In genomic region chr19:14663350-14663749, GRCm38 (mm10) we compare ENCODE assay signal across 35 mouse cellular contexts.
DNase-seq lines count a peak whose midpoint lies in the region; ATAC-seq and TF ChIP-seq lines count a peak whose summit lies in the region.
"Had no signal": no experiment of that assay in that cellular context is flagged by ENCODE, and none has a peak within 500 bp of the region (broad histone marks: within the 10 kb centered on the region; RNA-seq: fewer than 3 reads in every experiment).

No protein-coding gene starts in this region.

- no peak for TF ChIP-seq CTCF in cerebellum, adult 2 months (IDR thresholded peaks at IDR 0.05; ENCODE audit: borderline replicate concordance, insufficient read depth, low read depth, low read length)

- in situ Hi-C loops in ES-E14 (cut with MboI; ENCODE audit: low sequenced_read_pairs in 2 of 2, unreplicated experiment in 2 of 2): no loop called here

- peaks cover 2% of the 10 kb centered on the region; the same call in 1 of the 2 replicates for H3K36me3 ChIP-seq in ES-E14 (ENCODE audit: control insufficient read depth, insufficient read depth, low read length, poor library complexity, severe bottlenecking)
- no peaks in the 10 kb centered on the region for H3K36me3 ChIP-seq in midbrain, embryonic 10.5 days
- H3K36me3 ChIP-seq in liver, embryonic 12.5 days: no peaks in the 10 kb centered on the region
- H3K36me3 ChIP-seq: embryonic facial prominence, embryonic 13.5 days; forebrain, embryonic 10.5 days; G1E; heart, embryonic 10.5 days; heart, embryonic 15.5 days; hindbrain, embryonic 12.5 days; intestine, embryonic 15.5 days; liver, embryonic 15.5 days; neural tube, embryonic 12.5 days had no signal

- no peak overlapping the region for H3K4me3 ChIP-seq in cerebellum, adult 2 months (replicated peaks; ENCODE audit: insufficient read depth, low read depth, low read length)
- H3K4me3 ChIP-seq in ES-E14 (ENCODE audit: insufficient read depth in 1 of 2, low read depth in 1 of 2, low read length in 2 of 2, poor library complexity in 1 of 2, severe bottlenecking in 1 of 2): peak overlapping the region in 1 of 2 experiments; percentile 20; a peak in 2 of 4 replicates
- H3K4me3 ChIP-seq in midbrain, embryonic 10.5 days: no peak overlapping the region
- H3K4me3 ChIP-seq in liver, embryonic 12.5 days: no peak overlapping the region
- H3K4me3 ChIP-seq: embryonic facial prominence, embryonic 13.5 days; forebrain, embryonic 10.5 days; heart, embryonic 10.5 days; heart, embryonic 15.5 days; hindbrain, embryonic 12.5 days; intestine, embryonic 15.5 days; liver, embryonic 15.5 days; neural tube, embryonic 12.5 days had no signal

- H3K4me2 ChIP-seq in liver, embryonic 12.5 days: no peak overlapping the region
- H3K4me2 ChIP-seq: embryonic facial prominence, embryonic 13.5 days; heart, embryonic 15.5 days; hindbrain, embryonic 12.5 days; intestine, embryonic 15.5 days; liver, embryonic 15.5 days; lung, embryonic 14.5 days; midbrain, embryonic 11.5 days; neural tube, embryonic 12.5 days had no signal

- WGBS in cerebellum, adult 2 months: 32% methylated on average over 4 of the region's 4 CpGs
- WGBS in midbrain, embryonic 10.5 days: 74% methylated on average over 4 of the region's 4 CpGs
- 50% methylated on average over 4 of the region's 4 CpGs for WGBS in liver, embryonic 12.5 days (ENCODE audit: insufficient replicate concordance)

- no peaks in the 10 kb centered on the region for H3K9me3 ChIP-seq in ES-E14 (ENCODE audit: control insufficient read depth, insufficient read depth, low read depth, low read length)
- H3K9me3 ChIP-seq in midbrain, embryonic 10.5 days (replicated peaks): no peaks in the 10 kb centered on the region
- H3K9me3 ChIP-seq in liver, embryonic 12.5 days (replicated peaks): no peaks in the 10 kb centered on the region
- H3K9me3 ChIP-seq: embryonic facial prominence, embryonic 13.5 days; forebrain, embryonic 10.5 days; G1E; heart, embryonic 10.5 days; heart, embryonic 15.5 days; hindbrain, embryonic 12.5 days; intestine, embryonic 15.5 days; liver, embryonic 15.5 days; neural tube, embryonic 12.5 days had no signal

- DNase-seq in cerebellum, postnatal 10 days: peak; percentile 10 to 11
- DNase-seq in cerebellum, adult 2 months: no peak
- DNase-seq in 416B (ENCODE audit: low read depth) (peak; percentile 8), ES-E14 (ENCODE audit: low read depth, low spot score) (no peak)
- DNase-seq in midbrain, embryonic 10.5 days (ENCODE audit: low spot score): no peak
- no peak for DNase-seq in heart, adult 9 months (ENCODE audit: low spot score in 2 of 2)
- DNase-seq: adrenal gland, postnatal 25 days; cerebellum, adult 8-10 months; cerebellum, postnatal 36 days; forebrain, postnatal 0 days; heart, postnatal 36 days; kidney, adult 8-10 months; layer of hippocampus, postnatal 36 days; liver; lung, embryonic 14.5 days; lung, postnatal 14 days; right cerebral cortex, postnatal 25 days; thymus, adult 18-20 months; thymus, postnatal 36 days had no signal

- H3K27ac ChIP-seq in cerebellum, adult 2 months (ENCODE audit: insufficient read depth, low read length): no peak overlapping the region
- peak overlapping the region; percentile 92; the same call in 1 of the 2 replicates for H3K27ac ChIP-seq in ES-E14 (ENCODE audit: insufficient read depth, low read depth, low read length, poor library complexity, severe bottlenecking)
- no peak overlapping the region for H3K27ac ChIP-seq in midbrain, embryonic 10.5 days (replicated peaks)
- no peak overlapping the region for H3K27ac ChIP-seq in liver, embryonic 12.5 days
- H3K27ac ChIP-seq: embryonic facial prominence, embryonic 13.5 days; forebrain, embryonic 10.5 days; heart, embryonic 10.5 days; heart, embryonic 15.5 days; hindbrain, embryonic 12.5 days; hindbrain, postnatal 0 days; intestine, embryonic 15.5 days; kidney, postnatal 0 days; liver, embryonic 15.5 days; neural tube, embryonic 12.5 days had no signal

- no peaks in the 10 kb centered on the region for H3K4me1 ChIP-seq in cerebellum, adult 2 months (ENCODE audit: control insufficient read depth, insufficient read depth, low read length)
- peaks cover 8 to 21% of the 10 kb centered on the region in 2 experiments for H3K4me1 ChIP-seq in ES-E14 (ENCODE audit: control insufficient read depth in 2 of 2, insufficient read depth in 2 of 2, low read length in 2 of 2, poor library complexity in 1 of 2)
- H3K4me1 ChIP-seq in midbrain, embryonic 10.5 days: peaks cover 20% of the 10 kb centered on the region
- peaks cover 8% of the 10 kb centered on the region; the same call in 1 of the 2 replicates for H3K4me1 ChIP-seq in liver, embryonic 12.5 days
- H3K4me1 ChIP-seq: embryonic facial prominence, embryonic 13.5 days; heart, embryonic 10.5 days; heart, embryonic 15.5 days; hindbrain, embryonic 12.5 days; intestine, embryonic 15.5 days; liver, embryonic 15.5 days; neural tube, embryonic 12.5 days had no signal

- no peak overlapping the region for H3K9ac ChIP-seq in ES-E14 (ENCODE audit: insufficient read depth, low read depth, low read length, poor library complexity, severe bottlenecking)
- no peak overlapping the region for H3K9ac ChIP-seq in liver, embryonic 12.5 days
- H3K9ac ChIP-seq: embryonic facial prominence, embryonic 13.5 days; forebrain, postnatal 0 days; heart, embryonic 15.5 days; hindbrain, embryonic 12.5 days; intestine, embryonic 15.5 days; liver, embryonic 15.5 days; lung, embryonic 14.5 days; neural tube, embryonic 12.5 days had no signal

- peak; percentile 61 for ATAC-seq in granulocyte monocyte progenitor cell, adult 5-6 weeks (replicated peaks; ENCODE audit: poor library complexity, severe bottlenecking)
- ATAC-seq in liver, embryonic 12.5 days: no peak
- ATAC-seq: forebrain, postnatal 0 days; hindbrain, postnatal 0 days; intestine, embryonic 15.5 days; midbrain, embryonic 16.5 days; Patski had no signal

- TF ChIP-seq POLR2A in cerebellum, adult 2 months (IDR thresholded peaks at IDR 0.05; ENCODE audit: borderline replicate concordance, insufficient read depth, low read length): no peak

- H3K27me3 ChIP-seq in cerebellum, adult 2 months (ENCODE audit: control insufficient read depth, insufficient read depth, low read length): no peaks in the 10 kb centered on the region
- H3K27me3 ChIP-seq in midbrain, embryonic 10.5 days (ENCODE audit: low read depth, poor library complexity, severe bottlenecking): peaks cover 77% of the 10 kb centered on the region
- no peaks in the 10 kb centered on the region for H3K27me3 ChIP-seq in liver, embryonic 12.5 days (replicated peaks)
- H3K27me3 ChIP-seq: heart, embryonic 15.5 days; hindbrain, embryonic 12.5 days; intestine, embryonic 15.5 days; liver, embryonic 15.5 days; neural tube, embryonic 12.5 days had no signal

TF ChIP-seq in ES-E14, 5 proteins besides CTCF, POLR2A, EP300 and RAD21:
- no peak for TF ChIP-seq HCFC1 (IDR thresholded peaks at IDR 0.05; ENCODE audit: borderline replicate concordance, insufficient read depth, low read length)
- no peak for TF ChIP-seq MAFK (IDR thresholded peaks at IDR 0.05; ENCODE audit: insufficient read depth, low read depth, low read length)
- 0 out of 2 replicates have a peak, but pooled peaks have one; percentile 34 for TF ChIP-seq CHD2 (IDR thresholded peaks at IDR 0.05; ENCODE audit: low read depth, low read length)
- TF ChIP-seq ZC3H11A (IDR thresholded peaks at IDR 0.05; ENCODE audit: borderline replicate concordance, low read depth, low read length): no peak

Comparison
In these comparisons a context has a peak if more than half of its experiments do, and no peak if none do; other contexts are left out.
1. DNase-seq: peak in cerebellum, postnatal 10 days (2 of 2) and 416B (single experiment); none in cerebellum, adult 2 months (0 of 2), ES-E14 (single experiment), midbrain, embryonic 10.5 days (single experiment) and heart, adult 9 months (0 of 2).